Mouse (Mus musculus): ENCODE measurements at regions not wholly inside any gene's neighbourhood (a gene's known extent, or its start where the extent isn't known, plus 50 kb on each side); places are given as distances from the start of the nearest gene placed in this dataset.

- Histone ChIP-seq H3K9me3 (ENCODE audit: control insufficient read depth) (no peaks in the 10 kb centered on the region), H3K9ac (ENCODE audit: low read depth, low read length) (no peak overlapping the region), H3K4me2 (replicated peaks; ENCODE audit: low read depth) (no peak overlapping the region), H3K4me3 (ENCODE audit: low read depth, low read length) (no peak overlapping the region), H3K4me1 (replicated peaks; ENCODE audit: control insufficient read depth, insufficient read depth, low read length) (no peaks in the 10 kb centered on the region), H3K27me3 (replicated peaks; ENCODE audit: control insufficient read depth, insufficient read depth, low read length) (no peaks in the 10 kb centered on the region), H3K27ac (ENCODE audit: low read depth, low read length) (no peak overlapping the region), H3K36me3 (ENCODE audit: control insufficient read depth, insufficient read depth) (no peaks in the 10 kb centered on the region)
- WGBS: 46% methylated on average over 10 of the region's 10 CpGs
- ATAC-seq: peak; percentile 69
- TF ChIP-seq CTCF (IDR thresholded peaks at IDR 0.05; ENCODE audit: low read depth): no peak
Measured at GRCm38 (mm10) chr7:70423524-70424230, 57.1 kb upstream of the Nr2f2 start.

GRCm38 (mm10) chr7:70416185-70416941, 49.8 kb upstream of the Nr2f2 start:
- Histone ChIP-seq H3K4me1 (replicated peaks; ENCODE audit: control insufficient read depth, insufficient read depth, low read length) (no peaks in the 10 kb centered on the region), H3K27ac (ENCODE audit: low read depth, low read length) (no peak overlapping the region), H3K4me3 (ENCODE audit: low read depth, low read length) (no peak overlapping the region), H3K36me3 (ENCODE audit: control insufficient read depth, insufficient read depth) (no peaks in the 10 kb centered on the region), H3K9me3 (ENCODE audit: control insufficient read depth) (no peaks in the 10 kb centered on the region), H3K27me3 (replicated peaks; ENCODE audit: control insufficient read depth, insufficient read depth, low read length) (no peaks in the 10 kb centered on the region), H3K9ac (ENCODE audit: low read depth, low read length) (no peak overlapping the region), H3K4me2 (replicated peaks; ENCODE audit: low read depth) (no peak overlapping the region)
- no peak for ATAC-seq
- WGBS: 57% methylated on average over 10 of the region's 10 CpGs
- TF ChIP-seq CTCF (IDR thresholded peaks at IDR 0.05; ENCODE audit: low read depth): no peak

Measured in intestine, postnatal 0 days (tissue).